Mouse (Mus musculus) heart, postnatal 0 days (tissue): ENCODE measurements around the gene Wnt7a. TPM values are rescaled to one million over a fixed set of nuclear protein-coding genes. Genes with fewer than 3 reads are reported as not detected.

ENCODE experiments used
- ATAC-seq: fragments of 200-750 bp; cut with Nextera tagmentation; 2 replicates; pipeline ENCODE4 v1.8.0; 2017; ENCODE audit warnings: low read depth, moderate number of reproducible peaks, moderate library complexity; ENCODE audit not compliant: insufficient read depth
- DNase-seq: peaks from one replicate; pipeline ENCODE4 v3.0.0-alpha.2; 2016; ENCODE audit warnings: low spot score
- H3K27ac ChIP-seq: fragments of 300-500 bp; sonication (generic); 2 replicates; pipeline ENCODE4 v1.5.1; 2014; ENCODE audit warnings: low read depth, mild to moderate bottlenecking
- H3K27me3 ChIP-seq: fragments of 300-500 bp; sonication (generic); 2 replicates; pipeline ENCODE4 v1.6.1; 2014; ENCODE audit warnings: low read length, mixed read lengths; ENCODE audit not compliant: control insufficient read depth, insufficient read depth
- H3K36me3 ChIP-seq: fragments of 300-500 bp; sonication (generic); replicated peaks from 2 replicates; pipeline ENCODE4 v1.6.1; 2014; ENCODE audit warnings: low read length, mixed read lengths; ENCODE audit not compliant: control insufficient read depth, insufficient read depth
- H3K4me1 ChIP-seq: fragments of 300-500 bp; sonication (generic); 2 replicates; pipeline ENCODE4 v1.6.1; 2014; ENCODE audit warnings: antibody characterized with exemption; ENCODE audit not compliant: control insufficient read depth, insufficient read depth
- H3K4me2 ChIP-seq: fragments of 300-500 bp; sonication (generic); 2 replicates; pipeline ENCODE4 v1.6.1; 2014; ENCODE audit warnings: low read depth, mild to moderate bottlenecking, low read length, moderate library complexity
- H3K4me3 ChIP-seq: fragments of 300-500 bp; sonication (generic); 2 replicates; pipeline ENCODE4 v1.5.1; 2014; ENCODE audit warnings: low read depth, low read length
- H3K9ac ChIP-seq: fragments of 300-500 bp; sonication (generic); replicated peaks from 2 replicates; pipeline ENCODE4 v1.6.1; 2014; ENCODE audit warnings: low read depth, low read length, mixed read lengths
- H3K9me3 ChIP-seq: fragments of 300-500 bp; sonication (generic); replicated peaks from 2 replicates; pipeline ENCODE4 v1.6.1; 2016; ENCODE audit warnings: low read length; ENCODE audit not compliant: control insufficient read depth
- CTCF ChIP-seq: IDR thresholded peaks from 2 replicates; pipeline ENCODE4 v1.5.1; 2016; ENCODE audit warnings: antibody characterized with exemption, control low read depth, low read depth
- EP300 ChIP-seq: IDR thresholded peaks from 2 replicates; pipeline ENCODE4 v1.6.1; 2016; ENCODE audit warnings: antibody characterized with exemption, low read depth
- WGBS: fragments of 180-500 bp; shearing (Covaris S2); extraction: QIAGEN DNeasy Blood & Tissue Kit; methylation state at CpG from one replicate; pipeline ENCODE4 v1.1.7; 2014; 5-methylcytosine and 5-hydroxymethylcytosine counted together
- polyA plus RNA-seq: library from polyadenylated mRNA; unstranded; fragments of >200 nt; fragmentation: Nextera tagmentation; extraction: Ambion mirVana; gene quantifications from 2 replicates; pipeline ENCODE4 v1.2.1, GENCODE M21; 2015
- total RNA-seq: library from RNA; depleted of rRNA; stranded (reverse); fragments of >200 nt; gene quantifications from 2 replicates; pipeline ENCODE4 v1.2.3, GENCODE M21; 2014; ENCODE audit warnings: low replicate concordance

Gene Wnt7a
- total and polyA plus RNA-seq, 2 experiments from 2014 or later = not detected

- DNase-seq (no peak), ATAC-seq (no peak)
- H3K9me3 ChIP-seq = no peaks in the 10 kb centered on the region
- no peak overlapping the region for H3K4me3 ChIP-seq
- no peak overlapping the region for H3K4me2 ChIP-seq
- H3K27ac ChIP-seq = no peak overlapping the region
- H3K27me3 ChIP-seq = 0 out of 2 replicates have a peak, but pooled peaks cover 13% of the 10 kb centered on the region
- H3K9ac ChIP-seq = no peak overlapping the region
- no peaks in the 10 kb centered on the region for H3K36me3 ChIP-seq
- no peak for TF ChIP-seq EP300
- TF ChIP-seq CTCF = no peak
- H3K4me1 ChIP-seq = no peaks in the 10 kb centered on the region
Measured at GRCm38 (mm10) chr6:91371912-91372585, 39.1 kb downstream of the Wnt7a start.

DNA sequence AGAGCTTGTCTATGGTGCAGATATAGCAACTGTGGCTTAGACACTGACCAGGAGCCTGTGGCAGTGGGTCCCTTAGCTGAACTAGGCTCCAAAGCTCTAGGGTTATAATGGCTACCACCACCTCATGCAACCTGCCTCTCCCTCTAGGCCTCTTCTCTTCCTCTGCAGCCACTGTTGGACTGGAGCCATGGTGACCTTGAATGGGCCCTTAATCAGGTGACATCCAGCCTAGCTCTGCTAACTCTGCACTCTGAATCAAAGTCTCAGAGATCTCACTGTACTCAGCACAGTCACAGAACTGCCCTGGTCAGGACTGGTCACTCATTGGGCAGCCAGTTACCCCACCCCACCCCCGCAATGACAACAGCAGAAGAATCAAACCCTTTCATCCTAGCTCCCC, 44.4 kb downstream of the Wnt7a start:
- no peaks in the 10 kb centered on the region for H3K9me3 ChIP-seq
- WGBS = 93% methylated on average over 1 of the region's 1 CpGs
- no peak overlapping the region for H3K27ac ChIP-seq
- H3K4me3 ChIP-seq = no peak overlapping the region
- TF ChIP-seq CTCF = no peak
- no peak for TF ChIP-seq EP300
- DNase-seq = peak; percentile 20
- H3K27me3 ChIP-seq = 0 out of 2 replicates have a peak, but pooled peaks cover 12% of the 10 kb centered on the region
- no peaks in the 10 kb centered on the region for H3K36me3 ChIP-seq
- no peaks in the 10 kb centered on the region for H3K4me1 ChIP-seq
- ATAC-seq = peak; percentile 47; the same call in 1 of the 2 replicates
- H3K4me2 ChIP-seq = no peak overlapping the region
- no peak overlapping the region for H3K9ac ChIP-seq

DNA sequence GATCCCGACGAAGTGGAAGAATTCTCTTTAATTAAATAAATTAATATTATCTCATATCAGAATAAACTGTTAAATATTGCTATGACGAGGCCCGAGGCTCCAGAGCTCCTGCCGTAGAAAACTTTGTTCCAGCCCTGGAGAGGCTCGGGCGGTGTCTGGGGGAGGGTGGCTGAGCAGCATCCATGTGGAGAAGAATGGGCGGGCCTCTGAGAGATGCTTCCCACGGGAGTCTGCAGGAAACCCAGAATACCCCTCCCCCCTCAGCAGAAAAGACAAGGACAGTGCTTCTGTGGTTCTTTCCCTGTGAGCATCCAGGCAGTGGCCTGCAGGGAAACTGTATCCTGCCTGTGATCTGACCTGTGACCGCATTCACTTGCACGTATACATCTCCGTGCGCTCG, 45.7 kb downstream of the Wnt7a start:
- TF ChIP-seq CTCF (no peak), EP300 (no peak)
- no peak overlapping the region for H3K4me2 ChIP-seq
- no peaks in the 10 kb centered on the region for H3K9me3 ChIP-seq
- no peak overlapping the region for H3K27ac ChIP-seq
- no peak for DNase-seq
- no peak for ATAC-seq
- H3K27me3 ChIP-seq = peaks cover 19% of the 10 kb centered on the region; the same call in 1 of the 2 replicates
- H3K4me3 ChIP-seq = no peak overlapping the region
- H3K9ac ChIP-seq = no peak overlapping the region
- H3K36me3 ChIP-seq = no peaks in the 10 kb centered on the region
- WGBS = 67% methylated on average over 14 of the region's 14 CpGs
- H3K4me1 ChIP-seq = no peaks in the 10 kb centered on the region

DNA sequence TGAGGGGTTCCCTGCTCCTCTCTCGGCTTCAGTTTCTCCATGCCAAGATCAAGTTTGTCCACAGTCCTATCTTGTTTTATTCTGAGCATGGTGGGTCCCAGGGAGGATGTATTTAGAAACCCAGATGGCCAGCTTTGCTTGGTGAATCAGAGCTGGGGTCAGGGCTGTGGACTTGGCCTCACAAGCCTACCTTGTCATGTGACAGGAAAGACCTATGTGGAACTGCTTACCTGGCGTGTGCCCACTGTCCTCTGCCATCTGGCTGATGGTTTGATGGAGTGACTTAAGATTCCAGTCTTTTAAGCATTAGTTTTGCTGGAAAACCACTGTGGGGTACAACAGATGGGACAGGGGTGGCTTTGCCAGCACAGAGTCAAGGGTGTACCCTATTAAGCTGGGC, 48.4 kb downstream of the Wnt7a start:
- ATAC-seq (no peak), DNase-seq (no peak)
- Histone ChIP-seq H3K27ac (no peak overlapping the region), H3K9me3 (no peaks in the 10 kb centered on the region), H3K27me3 (peaks cover 17% of the 10 kb centered on the region; the same call in 1 of the 2 replicates), H3K4me2 (no peak overlapping the region), H3K4me3 (no peak overlapping the region), H3K4me1 (no peaks in the 10 kb centered on the region), H3K36me3 (no peaks in the 10 kb centered on the region), H3K9ac (no peak overlapping the region)
- WGBS = 69% methylated on average over 2 of the region's 2 CpGs
- no peak for TF ChIP-seq CTCF
- no peak for TF ChIP-seq EP300

DNA sequence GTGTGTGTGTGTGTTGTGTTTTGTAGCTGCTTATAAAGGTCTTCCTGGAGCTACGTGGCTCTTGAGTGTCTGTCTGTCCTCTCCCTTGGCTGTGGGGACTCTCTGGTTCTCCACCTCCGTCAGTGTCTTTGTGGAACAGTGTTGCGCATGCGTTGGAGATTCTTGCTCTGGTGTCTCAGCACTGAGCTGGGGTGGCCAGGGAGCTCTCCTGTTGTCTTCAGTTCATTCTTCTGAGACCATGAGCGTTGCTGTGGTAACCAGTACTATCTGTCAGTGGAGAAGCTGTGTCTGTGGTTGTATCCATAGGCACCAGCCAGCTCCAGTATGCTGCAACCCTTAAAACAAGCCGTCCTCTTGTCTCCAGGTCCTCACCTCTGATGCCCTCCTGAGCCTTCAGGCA, 50.2 kb downstream of the Wnt7a start:
- no peak for DNase-seq
- no peak for ATAC-seq
- Histone ChIP-seq H3K4me2 (no peak overlapping the region), H3K4me1 (no peaks in the 10 kb centered on the region), H3K9ac (no peak overlapping the region), H3K9me3 (no peaks in the 10 kb centered on the region), H3K27me3 (peaks cover 17% of the 10 kb centered on the region; the same call in 1 of the 2 replicates), H3K4me3 (no peak overlapping the region), H3K27ac (no peak overlapping the region), H3K36me3 (no peaks in the 10 kb centered on the region)
- 65% methylated on average over 6 of the region's 6 CpGs for WGBS
- TF ChIP-seq EP300 (no peak), CTCF (no peak)

DNA sequence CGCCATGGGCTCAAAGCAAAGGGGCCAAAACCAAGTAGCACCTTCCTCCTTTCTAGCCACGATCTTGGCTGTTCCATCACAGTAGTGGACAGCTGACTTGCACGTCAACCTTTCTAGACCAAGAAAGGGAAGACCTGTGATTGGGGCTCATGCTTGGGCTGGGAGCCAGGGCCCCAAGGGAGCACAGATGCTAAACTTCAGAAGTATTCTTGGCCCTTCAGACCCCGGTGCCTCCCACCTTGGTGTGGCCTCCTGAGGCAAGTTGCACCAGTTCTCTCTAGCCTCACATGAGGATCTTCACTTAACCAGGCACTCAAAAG, 50.8 kb downstream of the Wnt7a start:
- ATAC-seq (no peak), DNase-seq (no peak)
- no peak overlapping the region for H3K27ac ChIP-seq
- H3K9me3 ChIP-seq = no peaks in the 10 kb centered on the region
- H3K4me2 ChIP-seq = no peak overlapping the region
- TF ChIP-seq EP300 (no peak), CTCF (no peak)
- no peaks in the 10 kb centered on the region for H3K4me1 ChIP-seq
- no peak overlapping the region for H3K4me3 ChIP-seq
- no peak overlapping the region for H3K9ac ChIP-seq
- peaks cover 17% of the 10 kb centered on the region; the same call in 1 of the 2 replicates for H3K27me3 ChIP-seq
- 80% methylated on average over 4 of the region's 4 CpGs for WGBS
- no peaks in the 10 kb centered on the region for H3K36me3 ChIP-seq
